Mouse (Mus musculus) right cerebral cortex, adult 18-20 months (tissue): ENCODE results near the gene Uhrf2.

Experiments
- DNase-seq: peaks from one replicate; pipeline ENCODE4 v3.0.0; 2022; ENCODE audit warnings: mixed read lengths

The Uhrf2 gene

GRCm38 (mm10) chr19:30051479-30051878 is 21.2 kb downstream of the Uhrf2 start:
- no peak for DNase-seq

GRCm38 (mm10) chr19:30054218-30054617 is 23.9 kb downstream of the Uhrf2 start:
- no peak for DNase-seq

- DNase-seq: peak; percentile 36
Observed at GRCm38 (mm10) chr19:30065797-30066196, 35.5 kb downstream of the Uhrf2 start.

GRCm38 (mm10) chr19:30090163-30090562 is 59.9 kb downstream of the Uhrf2 start:
- DNase-seq: no peak

- DNase-seq: no peak
Observed at GRCm38 (mm10) chr19:30091644-30092295, 61.5 kb downstream of the Uhrf2 start.

- no peak for DNase-seq
Observed at GRCm38 (mm10) chr19:30096186-30096585, 65.9 kb downstream of the Uhrf2 start.

- DNase-seq: no peak
Observed at GRCm38 (mm10) chr19:30097039-30097438, 66.7 kb downstream of the Uhrf2 start.

GRCm38 (mm10) chr19:30100571-30100970 is 70.3 kb downstream of the Uhrf2 start:
- DNase-seq: no peak

GRCm38 (mm10) chr19:30102620-30103019 is 72.3 kb downstream of the Uhrf2 start:
- no peak for DNase-seq

- DNase-seq: no peak
Observed at GRCm38 (mm10) chr19:30105045-30105842, 74.9 kb downstream of the Uhrf2 start.

- no peak for DNase-seq
Observed at GRCm38 (mm10) chr19:30107221-30107845, 77.0 kb downstream of the Uhrf2 start.

GRCm38 (mm10) chr19:30108616-30109015 is 78.3 kb downstream of the Uhrf2 start:
- DNase-seq: no peak

- no peak for DNase-seq
Observed at GRCm38 (mm10) chr19:30109122-30109521, 78.8 kb downstream of the Uhrf2 start.

GRCm38 (mm10) chr19:30111421-30111820 is 81.1 kb downstream of the Uhrf2 start:
- no peak for DNase-seq

- peak; percentile 45 for DNase-seq
Observed at GRCm38 (mm10) chr19:30112961-30113688, 82.8 kb downstream of the Uhrf2 start.

GRCm38 (mm10) chr19:30114919-30115441 is 84.7 kb downstream of the Uhrf2 start:
- no peak for DNase-seq

GRCm38 (mm10) chr19:30115606-30116005 is 85.3 kb downstream of the Uhrf2 start:
- DNase-seq: no peak

- no peak for DNase-seq
Observed at GRCm38 (mm10) chr19:30117241-30117640, 86.9 kb downstream of the Uhrf2 start.

GRCm38 (mm10) chr19:30117775-30118174 is 87.5 kb downstream of the Uhrf2 start:
- peak; percentile 78 for DNase-seq

GRCm38 (mm10) chr19:30118344-30119312 is 88.3 kb downstream of the Uhrf2 start:
- DNase-seq: peak; percentile 54

GRCm38 (mm10) chr19:30124999-30125669 is 94.8 kb downstream of the Uhrf2 start:
- no peak for DNase-seq
